Mouse (Mus musculus) leukemia stem cell, adult 10-12 weeks (primary cell): ENCODE data around the gene Helb. TPM values are rescaled to one million over a fixed set of nuclear protein-coding genes. Genes with fewer than 3 reads are reported as not detected.

Experiments
- polyA plus RNA-seq: library from polyadenylated mRNA; stranded (reverse); fragments of >175 nt; gene quantifications from 2 replicates; pipeline ENCODE4 v1.2.3, GENCODE M21; 2012; ENCODE audit warnings: low replicate concordance

The Helb gene
- 3.5 and 11.4 TPM in 2 replicates for polyA plus RNA-seq

DNA sequence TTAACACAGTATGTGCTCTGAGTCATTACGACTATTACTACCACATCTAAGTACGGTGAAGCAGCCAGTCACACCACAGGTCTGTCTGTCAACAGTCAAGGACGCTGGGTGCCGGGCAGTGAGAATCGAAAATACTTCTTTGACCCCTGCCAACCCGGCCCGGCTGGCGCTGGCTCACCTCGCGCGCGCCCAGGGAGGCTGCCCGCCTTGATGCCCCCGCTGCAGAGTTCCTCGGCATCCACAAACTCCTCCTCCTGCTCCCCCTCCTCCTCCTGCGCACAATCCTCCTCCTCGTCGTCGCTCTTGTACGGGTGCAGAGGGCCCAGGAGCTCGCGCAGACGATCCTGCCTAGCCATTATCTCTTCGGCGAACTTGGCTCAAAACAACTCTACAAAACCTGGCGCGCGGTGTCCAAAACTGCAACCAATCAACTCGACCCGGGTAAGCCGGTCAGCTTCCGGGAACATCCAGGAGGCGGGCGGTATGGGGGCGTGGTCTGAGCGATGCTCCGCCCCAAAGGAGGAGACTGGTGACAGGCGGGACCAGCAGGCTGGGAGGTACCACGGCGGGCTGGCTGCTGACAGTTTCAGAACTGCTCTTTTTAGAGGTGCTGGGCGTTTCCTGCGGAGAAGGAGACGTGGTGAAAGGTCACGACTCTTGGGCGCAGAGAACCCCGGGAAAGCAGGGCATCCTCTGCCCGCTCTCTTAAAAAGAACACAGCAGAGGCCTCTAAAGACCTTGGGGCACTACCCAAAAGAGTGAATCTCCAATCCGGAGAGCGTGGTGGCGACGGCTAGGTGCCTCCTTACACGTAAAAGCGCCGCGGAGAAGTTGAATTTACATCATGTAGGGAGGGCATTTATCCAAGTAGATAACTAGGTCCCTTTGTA, at the start of gene Helb:
Gene Helb, minus strand, starts transcription at position 481 of the 890 bp plus-strand sequence.

Other genes with a start within 250 kb of the Helb start
- 66.4 and 78.0 TPM in 2 replicates for gene Tmbim4, start 88.6 kb upstream of the Helb start, polyA plus RNA-seq
- gene Irak3, start 89.1 kb upstream of the Helb start, polyA plus RNA-seq = 1.1 and 1.7 TPM in 2 replicates
- gene Llph, start 114.1 kb upstream of the Helb start, polyA plus RNA-seq = 7.9 and 68.2 TPM in 2 replicates